Mouse (Mus musculus): ENCODE data around the gene Pbx1. TPM values are rescaled to one million over a fixed set of nuclear protein-coding genes. Genes with fewer than 3 reads are reported as not detected.

Gene Pbx1
- polyA plus RNA-seq, 1 experiment, result 0.08 TPM

GRCm38 (mm10) chr1:168200570-168201156, 231.4 kb downstream of the Pbx1 start:
- TF ChIP-seq TAL1 (IDR thresholded peaks at IDR 0.05; ENCODE audit: low read length) (no peak), GATA1 (IDR thresholded peaks at IDR 0.05; ENCODE audit: low read length) (no peak)
- Histone ChIP-seq H3K4me1 (ENCODE audit: control insufficient read depth) (no peaks in the 10 kb centered on the region), H3K4me3 (replicated peaks) (no peak overlapping the region), H3K36me3 (ENCODE audit: control insufficient read depth) (no peaks in the 10 kb centered on the region), H3K27me3 (ENCODE audit: control insufficient read depth) (no peaks in the 10 kb centered on the region), H3K9me3 (ENCODE audit: control insufficient read depth, low read length) (no peaks in the 10 kb centered on the region)

GRCm38 (mm10) chr1:168198276-168198675, 233.8 kb downstream of the Pbx1 start:
- Histone ChIP-seq H3K4me1 (ENCODE audit: control insufficient read depth) (no peaks in the 10 kb centered on the region), H3K27me3 (ENCODE audit: control insufficient read depth) (no peaks in the 10 kb centered on the region), H3K9me3 (ENCODE audit: control insufficient read depth, low read length) (no peaks in the 10 kb centered on the region), H3K4me3 (replicated peaks) (no peak overlapping the region), H3K36me3 (ENCODE audit: control insufficient read depth) (no peaks in the 10 kb centered on the region)
- TF ChIP-seq GATA1 (IDR thresholded peaks at IDR 0.05; ENCODE audit: low read length) (no peak), TAL1 (IDR thresholded peaks at IDR 0.05; ENCODE audit: low read length) (no peak)

DNA sequence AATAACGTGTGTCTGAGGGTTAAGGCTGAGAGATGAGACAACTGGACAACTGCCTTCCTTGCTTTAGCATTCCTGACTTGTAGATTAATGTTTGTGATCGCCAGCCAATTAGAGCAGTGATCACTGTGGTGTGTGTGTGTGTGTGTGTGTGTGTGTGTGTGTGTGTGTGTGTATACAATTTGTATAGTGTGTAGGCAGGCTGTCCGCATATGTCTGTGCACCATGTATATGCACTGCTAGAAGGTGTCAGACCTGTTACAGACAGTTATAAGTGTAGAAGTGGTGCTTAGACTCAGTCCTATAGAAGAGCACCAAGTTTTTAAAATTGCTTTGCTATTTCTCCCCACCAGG, 234.2 kb downstream of the Pbx1 start:
- TF ChIP-seq GATA1 (IDR thresholded peaks at IDR 0.05; ENCODE audit: low read length), result no peak
- TF ChIP-seq TAL1 (IDR thresholded peaks at IDR 0.05; ENCODE audit: low read length), result no peak
- H3K27me3 ChIP-seq (ENCODE audit: control insufficient read depth), result no peaks in the 10 kb centered on the region
- no peaks in the 10 kb centered on the region for H3K9me3 ChIP-seq (ENCODE audit: control insufficient read depth, low read length)
- no peak overlapping the region for H3K4me3 ChIP-seq (replicated peaks)
- H3K36me3 ChIP-seq (ENCODE audit: control insufficient read depth), result no peaks in the 10 kb centered on the region
- no peaks in the 10 kb centered on the region for H3K4me1 ChIP-seq (ENCODE audit: control insufficient read depth)

- no peaks in the 10 kb centered on the region for H3K36me3 ChIP-seq (ENCODE audit: control insufficient read depth)
- no peaks in the 10 kb centered on the region for H3K27me3 ChIP-seq (ENCODE audit: control insufficient read depth)
- no peaks in the 10 kb centered on the region for H3K4me1 ChIP-seq (ENCODE audit: control insufficient read depth)
- no peak overlapping the region for H3K4me3 ChIP-seq (replicated peaks)
- H3K9me3 ChIP-seq (ENCODE audit: control insufficient read depth, low read length), result no peaks in the 10 kb centered on the region
- TF ChIP-seq GATA1 (IDR thresholded peaks at IDR 0.05; ENCODE audit: low read length) (no peak), TAL1 (IDR thresholded peaks at IDR 0.05; ENCODE audit: low read length) (no peak)
Measured at GRCm38 (mm10) chr1:168197195-168197907, 234.7 kb downstream of the Pbx1 start.

GRCm38 (mm10) chr1:168193364-168193763, 238.7 kb downstream of the Pbx1 start:
- H3K9me3 ChIP-seq (ENCODE audit: control insufficient read depth, low read length), result no peaks in the 10 kb centered on the region

GRCm38 (mm10) chr1:168182816-168183215, 249.3 kb downstream of the Pbx1 start:
- TF ChIP-seq TAL1 (IDR thresholded peaks at IDR 0.05; ENCODE audit: low read length), result no peak
- no peak for TF ChIP-seq GATA1 (IDR thresholded peaks at IDR 0.05; ENCODE audit: low read length)
- Histone ChIP-seq H3K4me3 (replicated peaks) (no peak overlapping the region), H3K36me3 (ENCODE audit: control insufficient read depth) (no peaks in the 10 kb centered on the region), H3K9me3 (ENCODE audit: control insufficient read depth, low read length) (no peaks in the 10 kb centered on the region), H3K4me1 (ENCODE audit: control insufficient read depth) (no peaks in the 10 kb centered on the region), H3K27me3 (ENCODE audit: control insufficient read depth) (no peaks in the 10 kb centered on the region)

More at GRCm38 (mm10) chr1:168193364-168193763, 238.7 kb downstream of the Pbx1 start:
- H3K27me3 ChIP-seq (ENCODE audit: control insufficient read depth), result no peaks in the 10 kb centered on the region
- TF ChIP-seq GATA1 (IDR thresholded peaks at IDR 0.05; ENCODE audit: low read length) (no peak), TAL1 (IDR thresholded peaks at IDR 0.05; ENCODE audit: low read length) (no peak)
- H3K4me3 ChIP-seq (replicated peaks), result no peak overlapping the region
- H3K4me1 ChIP-seq (ENCODE audit: control insufficient read depth), result no peaks in the 10 kb centered on the region
- no peaks in the 10 kb centered on the region for H3K36me3 ChIP-seq (ENCODE audit: control insufficient read depth)

DNA sequence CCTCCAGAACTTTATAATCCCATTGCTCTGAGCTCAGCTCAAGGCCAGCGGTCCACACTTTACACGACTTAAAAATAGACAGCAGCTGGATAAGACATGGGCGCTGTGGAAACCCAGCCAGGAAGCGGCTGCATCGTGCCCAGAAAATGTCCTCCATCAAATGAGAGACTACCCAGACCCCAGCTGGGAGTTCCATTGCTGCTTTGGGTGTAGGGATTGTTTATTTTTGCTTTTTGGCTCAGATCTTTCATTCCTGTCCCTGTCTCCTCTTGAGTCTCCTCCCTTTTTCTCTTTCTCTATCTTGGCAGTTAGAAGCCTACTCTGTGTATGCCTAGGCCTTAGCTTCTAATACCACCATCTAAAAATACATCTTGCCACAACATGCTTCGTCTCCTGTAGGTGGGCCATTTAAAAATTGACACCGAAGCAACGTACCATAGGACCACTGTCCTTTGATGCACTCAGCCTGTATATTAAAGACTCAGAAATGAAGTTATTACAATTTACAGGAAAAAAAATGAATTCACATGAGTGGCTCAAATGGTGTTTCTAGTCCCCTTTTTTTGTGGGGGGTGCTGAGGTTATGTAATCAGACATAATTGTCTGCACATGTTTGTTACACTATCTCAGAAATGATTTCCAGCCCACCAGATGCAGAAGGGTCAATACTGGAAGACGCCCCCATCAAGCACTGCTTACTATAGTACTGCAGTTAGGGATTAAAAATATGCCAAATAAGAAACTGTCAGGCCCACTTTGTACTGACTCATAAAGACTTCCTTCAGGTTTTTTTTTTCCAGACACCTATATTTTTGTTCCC, 251.2 kb downstream of the Pbx1 start:
- TF ChIP-seq GATA1 (IDR thresholded peaks at IDR 0.05; ENCODE audit: low read length), result no peak
- H3K36me3 ChIP-seq (ENCODE audit: control insufficient read depth), result no peaks in the 10 kb centered on the region
- H3K4me1 ChIP-seq (ENCODE audit: control insufficient read depth), result no peaks in the 10 kb centered on the region
- no peaks in the 10 kb centered on the region for H3K27me3 ChIP-seq (ENCODE audit: control insufficient read depth)
- H3K9me3 ChIP-seq (ENCODE audit: control insufficient read depth, low read length), result no peaks in the 10 kb centered on the region
- no peak overlapping the region for H3K4me3 ChIP-seq (replicated peaks)

GRCm38 (mm10) chr1:168179691-168180090, 252.4 kb downstream of the Pbx1 start:
- Histone ChIP-seq H3K36me3 (ENCODE audit: control insufficient read depth) (no peaks in the 10 kb centered on the region), H3K4me1 (ENCODE audit: control insufficient read depth) (no peaks in the 10 kb centered on the region), H3K27me3 (ENCODE audit: control insufficient read depth) (no peaks in the 10 kb centered on the region), H3K9me3 (ENCODE audit: control insufficient read depth, low read length) (no peaks in the 10 kb centered on the region), H3K4me3 (replicated peaks) (no peak overlapping the region)
- no peak for TF ChIP-seq TAL1 (IDR thresholded peaks at IDR 0.05; ENCODE audit: low read length)
- no peak for TF ChIP-seq GATA1 (IDR thresholded peaks at IDR 0.05; ENCODE audit: low read length)

- H3K9me3 ChIP-seq (ENCODE audit: control insufficient read depth, low read length), result no peaks in the 10 kb centered on the region
- H3K4me1 ChIP-seq (ENCODE audit: control insufficient read depth), result no peaks in the 10 kb centered on the region
- no peaks in the 10 kb centered on the region for H3K27me3 ChIP-seq (ENCODE audit: control insufficient read depth)
- H3K4me3 ChIP-seq (replicated peaks), result no peak overlapping the region
- no peaks in the 10 kb centered on the region for H3K36me3 ChIP-seq (ENCODE audit: control insufficient read depth)
- TF ChIP-seq GATA1 (IDR thresholded peaks at IDR 0.05; ENCODE audit: low read length) (no peak), TAL1 (IDR thresholded peaks at IDR 0.05; ENCODE audit: low read length) (no peak)
Measured at GRCm38 (mm10) chr1:168178611-168179010, 253.5 kb downstream of the Pbx1 start.
